Mouse (Mus musculus): ENCODE data around the gene Pth1r.
A peak's percentile ranks its signal among the peaks of the same experiment; 100 is the strongest.

Gene Pth1r

GRCm38 (mm10) chr9:110750404-110751187, 3.7 kb upstream of the Pth1r start:
- DNase-seq (ENCODE audit: low spot score in 2 of 2), result no peak

- no peak for DNase-seq (ENCODE audit: low spot score in 2 of 2)
These were observed 1.5 kb upstream of the Pth1r start for GRCm38 (mm10) chr9:110748451-110748850.

- DNase-seq (ENCODE audit: low spot score in 2 of 2), result no peak
These were observed 707 bp downstream of the Pth1r start for GRCm38 (mm10) chr9:110746238-110746637.

- no peak for DNase-seq (ENCODE audit: low spot score in 2 of 2)
These were observed 1.2 kb downstream of the Pth1r start for GRCm38 (mm10) chr9:110745752-110746151.

GRCm38 (mm10) chr9:110743456-110744323, 3.3 kb downstream of the Pth1r start:
- DNase-seq (ENCODE audit: low spot score in 2 of 2), result peak in 1 of 2 experiments; percentile 33

- peak in 1 of 2 experiments; percentile 30 for DNase-seq (ENCODE audit: low spot score in 2 of 2)
These were observed 3.9 kb downstream of the Pth1r start for GRCm38 (mm10) chr9:110742951-110743455.

GRCm38 (mm10) chr9:110742295-110742950, 4.5 kb downstream of the Pth1r start:
- DNase-seq (ENCODE audit: low spot score in 2 of 2), result peak in 1 of 2 experiments; percentile 38

GRCm38 (mm10) chr9:110741711-110742294, 5.1 kb downstream of the Pth1r start, which contains the start of gene Myl3:
TSS of gene Myl3 (plus strand) at chr9:110741861.
- DNase-seq (ENCODE audit: low spot score in 2 of 2), result no peak

- no peak for DNase-seq (ENCODE audit: low spot score in 2 of 2)
These were observed 7.0 kb downstream of the Pth1r start for GRCm38 (mm10) chr9:110739961-110740360.

- DNase-seq (ENCODE audit: low spot score in 2 of 2), result no peak
These were observed 8.9 kb downstream of the Pth1r start for GRCm38 (mm10) chr9:110738054-110738453.

- DNase-seq (ENCODE audit: low spot score in 2 of 2), result no peak
These were observed 10.6 kb downstream of the Pth1r start for GRCm38 (mm10) chr9:110736362-110736761.

- no peak for DNase-seq (ENCODE audit: low spot score in 2 of 2)
These were observed 12.8 kb downstream of the Pth1r start for GRCm38 (mm10) chr9:110734154-110734553.

- no peak for DNase-seq (ENCODE audit: low spot score in 2 of 2)
These were observed 13.8 kb downstream of the Pth1r start for GRCm38 (mm10) chr9:110733102-110733501.

- peak in 1 of 2 experiments; percentile 54 for DNase-seq (ENCODE audit: low spot score in 2 of 2)
These were observed 14.3 kb downstream of the Pth1r start for GRCm38 (mm10) chr9:110732623-110733022.

- DNase-seq (ENCODE audit: low spot score in 2 of 2), result no peak
These were observed 15.1 kb downstream of the Pth1r start for GRCm38 (mm10) chr9:110731859-110732258.

GRCm38 (mm10) chr9:110729841-110730240, 17.1 kb downstream of the Pth1r start:
- DNase-seq (ENCODE audit: low spot score in 2 of 2), result peak in 1 of 2 experiments; percentile 56

GRCm38 (mm10) chr9:110726867-110727266, 20.1 kb downstream of the Pth1r start:
- DNase-seq (ENCODE audit: low spot score in 2 of 2), result no peak

GRCm38 (mm10) chr9:110725721-110726135, 21.2 kb downstream of the Pth1r start:
- peak in 1 of 2 experiments; percentile 58 for DNase-seq (ENCODE audit: low spot score in 2 of 2)

- no peak for DNase-seq (ENCODE audit: low spot score in 2 of 2)
These were observed 24.9 kb downstream of the Pth1r start for GRCm38 (mm10) chr9:110722060-110722459.

- DNase-seq (ENCODE audit: low spot score in 2 of 2), result no peak
These were observed 27.0 kb downstream of the Pth1r start for GRCm38 (mm10) chr9:110719977-110720376.

GRCm38 (mm10) chr9:110718810-110719209, 28.1 kb downstream of the Pth1r start:
- no peak for DNase-seq (ENCODE audit: low spot score in 2 of 2)

Measured in cerebellum, postnatal 4 days (tissue).